Mouse (Mus musculus) heart, postnatal 0 days (tissue): ENCODE data around the gene Rassf4.
"Not testable (repeated sequence)": the region's sequence is repeated elsewhere in the genome, so short reads cannot be mapped to it uniquely, and the experiment has no call there.

Experiments used
- CTCF ChIP-seq: IDR thresholded peaks from 2 replicates; pipeline ENCODE4 v1.5.1; 2016; ENCODE audit warnings: antibody characterized with exemption, control low read depth, low read depth
- EP300 ChIP-seq: IDR thresholded peaks from 2 replicates; pipeline ENCODE4 v1.6.1; 2016; ENCODE audit warnings: antibody characterized with exemption, low read depth

- not testable (repeated sequence) for TF ChIP-seq CTCF, EP300
These were observed 47.3 kb downstream of the Rassf4 start for GRCm38 (mm10) chr6:116626417-116626816.
